Mouse (Mus musculus) lung, adult 2 months (tissue): ENCODE data around the gene Dlg1.

ENCODE experiments used
- CTCF ChIP-seq: fragments of 200-500 bp; IDR thresholded peaks from 2 replicates; pipeline ENCODE4 v1.5.1; 2011; ENCODE audit warnings: mild to moderate bottlenecking, low read length, control low read depth; ENCODE audit not compliant: insufficient read depth
- POLR2A ChIP-seq: fragments of 200-500 bp; IDR thresholded peaks from 2 replicates; pipeline ENCODE4 v1.6.1; 2011; ENCODE audit warnings: low read depth, mild to moderate bottlenecking, control low read depth, low read length, borderline replicate concordance; ENCODE audit errors: extremely low read depth

- TF ChIP-seq CTCF (no peak), POLR2A (no peak)
These were observed 74.5 kb downstream of the Dlg1 start for GRCm38 (mm10) chr16:31737761-31738160.
